Mouse (Mus musculus) monocyte, adult 59 days (primary cell): Measurements from ENCODE around the gene Ccdc152. TPM values are rescaled to one million over a fixed set of nuclear protein-coding genes. Genes with fewer than 3 reads are reported as not detected.

Experiments used
- total RNA-seq, 2 experiments: library from RNA; stranded (reverse); gene quantifications; one replicate each; pipeline ENCODE4 v1.2.4; 2023

Ccdc152 gene
- total RNA-seq = not detected

GRCm38 (mm10) chr15:3303426-3303825 is at the start of gene Ccdc152:
TSS of gene Ccdc152 (minus strand) at chr15:3303526.

GRCm38 (mm10) chr15:3268247-3268646 is 35.1 kb downstream of the Ccdc152 start, which contains the start of gene Selenop:
TSS of gene Selenop (plus strand) at chr15:3268547.

Other genes starting within 250 kb of the Ccdc152 start
- 100 to 1,000 TPM; 558 to 561 TPM for gene Selenop, start 35.0 kb downstream of the Ccdc152 start, total RNA-seq